Mouse (Mus musculus) cerebellum, adult 2 months (tissue): ENCODE data around the gene Gm45140. TPM values are rescaled to one million over a fixed set of nuclear protein-coding genes. Genes with fewer than 3 reads are reported as not detected.

Source experiments
- DNase-seq, 2 experiments: peaks; one replicate each; pipeline ENCODE4 v3.0.0; 2021
- H3K27ac ChIP-seq: fragments of 200-500 bp; 2 replicates; pipeline ENCODE4 v1.5.1; 2012; ENCODE audit warnings: low read length, control low read depth, inconsistent platforms; ENCODE audit not compliant: insufficient read depth
- H3K27me3 ChIP-seq: fragments of 200-500 bp; 2 replicates; pipeline ENCODE4 v1.6.1; 2012; ENCODE audit warnings: inconsistent platforms, mild to moderate bottlenecking, low read length, moderate library complexity; ENCODE audit not compliant: control insufficient read depth, insufficient read depth
- H3K4me1 ChIP-seq: fragments of 200-500 bp; 2 replicates; pipeline ENCODE4 v1.6.1; 2011; ENCODE audit warnings: low read length; ENCODE audit not compliant: control insufficient read depth, insufficient read depth
- H3K4me3 ChIP-seq: fragments of 200-500 bp; replicated peaks from 2 replicates; pipeline ENCODE3; 2011; ENCODE audit warnings: mild to moderate bottlenecking, low read depth, low read length, control low read depth; ENCODE audit not compliant: insufficient read depth
- CTCF ChIP-seq: fragments of 200-500 bp; IDR thresholded peaks from 2 replicates; pipeline ENCODE4 v1.5.1; 2011; ENCODE audit warnings: low read depth, mild to moderate bottlenecking, control low read depth, low read length, moderate library complexity, borderline replicate concordance; ENCODE audit not compliant: insufficient read depth
- POLR2A ChIP-seq: fragments of 200-500 bp; IDR thresholded peaks from 2 replicates; pipeline ENCODE4 v1.6.1; 2011; ENCODE audit warnings: low read length, control low read depth, borderline replicate concordance; ENCODE audit not compliant: insufficient read depth
- WGBS: fragments of 180-500 bp; shearing (Covaris S2); methylation state at CpG from one replicate; pipeline ENCODE4 v1.1.7; 2018; 5-methylcytosine and 5-hydroxymethylcytosine counted together
- polyA plus RNA-seq: library from polyadenylated mRNA; depleted of rRNA; stranded (reverse); fragments of >200 nt; gene quantifications from 2 replicates; pipeline ENCODE4 v1.2.3, GENCODE M21; 2012

Gene Gm45140
- polyA plus RNA-seq, 1 experiment = 5.7 TPM

DNA sequence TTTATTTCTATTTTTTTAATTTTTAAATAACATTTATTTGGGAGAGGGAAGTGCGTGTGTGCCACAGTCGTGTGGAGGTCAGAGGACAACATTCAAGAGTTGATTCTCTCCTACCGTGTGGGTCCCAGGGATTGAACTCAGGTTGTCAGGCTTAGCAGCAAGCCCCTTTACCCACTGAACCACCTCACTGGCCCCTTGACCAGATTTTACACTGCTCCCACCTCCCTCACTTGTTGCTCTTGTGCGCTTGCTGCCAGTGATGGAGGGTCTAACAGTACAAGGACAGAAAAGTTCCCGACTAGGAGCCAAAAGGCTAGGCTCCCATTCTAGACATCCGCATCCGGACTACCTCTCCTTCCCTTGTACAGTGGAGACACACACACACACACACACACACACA is 30.1 kb downstream of the Gm45140 start:
- Histone ChIP-seq H3K27ac (no peak overlapping the region), H3K4me3 (no peak overlapping the region), H3K27me3 (no peaks in the 10 kb centered on the region), H3K4me1 (peaks cover 21% of the 10 kb centered on the region)
- TF ChIP-seq POLR2A = no peak
- TF ChIP-seq CTCF = no peak
- no peak for DNase-seq
- 92% methylated on average over 7 of the region's 7 CpGs for WGBS

- Histone ChIP-seq H3K4me1 (peaks cover 20% of the 10 kb centered on the region), H3K4me3 (no peak overlapping the region), H3K27me3 (no peaks in the 10 kb centered on the region), H3K27ac (no peak overlapping the region)
- 91% methylated on average over 7 of the region's 7 CpGs for WGBS
- no peak for DNase-seq
- TF ChIP-seq CTCF (no peak), POLR2A (no peak)
These were observed 30.7 kb downstream of the Gm45140 start for GRCm38 (mm10) chr6:87804886-87805285.

DNA sequence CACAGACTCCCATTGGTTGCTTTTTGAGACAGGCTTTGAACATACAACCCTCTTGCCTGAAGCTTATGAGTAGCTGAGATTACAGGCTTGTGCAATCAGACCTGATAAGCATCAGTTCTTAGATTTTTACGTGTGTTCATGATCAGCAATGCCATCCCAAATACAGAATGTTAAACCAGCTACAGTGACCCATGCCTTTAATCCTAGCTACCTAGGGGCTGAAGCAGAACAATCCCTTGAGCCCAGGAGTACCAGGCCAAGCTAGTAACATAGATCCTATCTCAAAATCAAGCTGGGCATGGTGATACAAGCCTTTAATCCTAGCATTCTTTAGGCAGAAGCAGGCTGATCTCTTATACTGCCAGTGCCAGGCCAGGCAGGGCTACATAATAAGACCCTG is 31.6 kb downstream of the Gm45140 start:
- Histone ChIP-seq H3K4me3 (no peak overlapping the region), H3K4me1 (peaks cover 12% of the 10 kb centered on the region; the same call in 1 of the 2 replicates), H3K27me3 (no peaks in the 10 kb centered on the region), H3K27ac (no peak overlapping the region)
- no peak for TF ChIP-seq CTCF
- no peak for TF ChIP-seq POLR2A
- 87% methylated on average over 1 of the region's 1 CpGs for WGBS
- DNase-seq = no peak

DNA sequence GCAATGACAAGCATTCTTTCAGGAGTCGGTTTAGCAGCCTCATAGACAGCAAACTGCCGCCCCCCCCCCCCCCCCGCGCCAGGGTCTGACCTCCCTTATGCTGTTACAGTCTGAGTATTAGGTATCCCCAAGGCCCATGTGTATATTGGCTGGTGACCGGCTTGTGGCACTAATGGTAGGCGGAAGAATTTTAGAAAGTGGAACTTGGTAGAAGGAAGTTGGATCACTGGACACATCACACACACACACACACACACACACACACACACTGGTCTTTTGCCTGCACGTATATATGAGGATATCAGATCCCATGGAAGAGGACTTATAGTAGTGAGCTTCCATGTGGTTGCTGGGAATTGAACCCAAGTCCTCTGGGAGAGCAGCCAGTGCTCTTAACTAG is 33.1 kb downstream of the Gm45140 start:
- H3K27me3 ChIP-seq = no peaks in the 10 kb centered on the region
- peaks cover 16% of the 10 kb centered on the region for H3K4me1 ChIP-seq
- no peak for TF ChIP-seq POLR2A
- no peak for TF ChIP-seq CTCF
- DNase-seq = no peak
- WGBS = 91% methylated on average over 7 of the region's 7 CpGs
- no peak overlapping the region for H3K27ac ChIP-seq
- H3K4me3 ChIP-seq = no peak overlapping the region

GRCm38 (mm10) chr6:87799576-87799975 is 36.0 kb downstream of the Gm45140 start:
- TF ChIP-seq POLR2A (no peak), CTCF (no peak)
- no peaks in the 10 kb centered on the region for H3K27me3 ChIP-seq
- peaks cover 27% of the 10 kb centered on the region for H3K4me1 ChIP-seq
- 94% methylated on average over 6 of the region's 6 CpGs for WGBS
- no peak for DNase-seq
- no peak overlapping the region for H3K27ac ChIP-seq
- no peak overlapping the region for H3K4me3 ChIP-seq

GRCm38 (mm10) chr6:87797321-87797720 is 38.3 kb downstream of the Gm45140 start:
- peaks cover 45% of the 10 kb centered on the region for H3K4me1 ChIP-seq
- no peak for DNase-seq
- TF ChIP-seq CTCF = no peak
- TF ChIP-seq POLR2A = no peak
- H3K27ac ChIP-seq = no peak overlapping the region
- no peak overlapping the region for H3K4me3 ChIP-seq
- 61% methylated on average over 2 of the region's 2 CpGs for WGBS
- H3K27me3 ChIP-seq = no peaks in the 10 kb centered on the region

DNA sequence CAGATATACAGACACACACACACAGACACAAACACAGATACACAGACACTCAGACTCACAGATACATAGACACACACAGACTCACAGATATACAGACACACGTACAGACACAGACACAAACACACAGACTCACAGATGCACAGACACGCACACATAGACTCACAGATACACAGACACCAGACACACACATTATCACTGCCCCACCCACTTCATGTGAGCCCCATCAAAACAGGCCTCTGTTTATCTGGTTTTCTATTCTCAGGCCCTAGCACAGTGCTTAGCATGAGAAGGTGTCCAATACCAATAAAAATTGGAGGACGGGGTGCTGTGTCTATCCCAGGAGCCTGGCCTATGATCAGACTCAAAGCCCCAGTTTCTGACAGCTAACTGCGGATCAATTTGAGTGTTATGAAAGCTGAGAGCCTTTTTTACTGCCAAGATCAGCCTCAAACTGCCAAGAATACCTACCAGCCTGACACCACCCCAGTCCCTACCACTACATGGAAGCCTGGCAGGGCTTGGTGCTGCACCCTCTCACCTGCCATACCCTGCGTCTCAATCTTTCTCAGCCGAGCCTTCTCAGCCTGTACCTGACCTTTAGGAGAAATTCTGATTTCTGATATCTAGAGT is 39.2 kb downstream of the Gm45140 start:
- DNase-seq = peak in 1 of 2 experiments; percentile 13
- TF ChIP-seq CTCF = no peak
- TF ChIP-seq POLR2A = no peak
- peaks cover 50% of the 10 kb centered on the region for H3K4me1 ChIP-seq
- no peak overlapping the region for H3K4me3 ChIP-seq
- no peaks in the 10 kb centered on the region for H3K27me3 ChIP-seq
- WGBS = 63% methylated on average over 6 of the region's 6 CpGs
- H3K27ac ChIP-seq = no peak overlapping the region

DNA sequence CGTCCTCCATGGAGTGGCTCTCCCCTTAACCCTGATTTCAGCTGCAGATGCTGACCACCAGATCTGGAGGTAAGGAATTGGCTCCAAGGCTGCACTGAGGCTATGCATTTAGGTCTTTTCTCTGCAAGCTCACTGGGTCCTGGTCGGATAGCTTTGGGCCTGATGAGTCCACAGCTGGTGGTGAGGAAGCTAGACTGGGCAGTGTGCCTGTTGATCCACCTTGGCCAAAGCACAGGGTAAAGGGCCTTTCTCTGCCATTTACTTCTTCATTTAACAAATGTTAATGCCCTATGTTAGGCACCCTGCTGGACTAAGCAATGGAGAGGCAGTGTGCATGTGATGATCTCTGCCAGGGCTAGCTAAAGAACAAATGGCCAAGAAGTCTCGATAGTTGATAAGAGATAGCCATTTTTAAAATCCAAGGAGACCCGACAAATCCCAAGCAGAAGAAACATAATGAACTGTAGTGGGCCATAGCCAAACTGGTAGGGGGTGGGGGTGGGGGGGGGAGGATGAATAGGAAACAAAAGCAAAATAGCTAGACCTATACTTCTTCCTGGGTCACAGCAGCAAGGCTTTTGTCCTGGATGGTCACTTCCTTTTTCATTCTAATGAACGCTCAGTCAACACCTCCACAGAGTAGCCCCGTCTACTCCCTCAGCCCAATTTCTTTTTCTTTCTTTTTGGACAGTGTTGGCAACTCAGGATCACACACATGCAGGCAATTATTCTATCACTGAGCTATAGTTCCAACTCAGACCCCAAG is 40.0 kb downstream of the Gm45140 start:
- Histone ChIP-seq H3K27ac (no peak overlapping the region), H3K4me1 (peaks cover 53% of the 10 kb centered on the region), H3K27me3 (no peaks in the 10 kb centered on the region), H3K4me3 (no peak overlapping the region)
- TF ChIP-seq CTCF = no peak
- TF ChIP-seq POLR2A = no peak
- peak; percentile 66 to 79 for DNase-seq
- WGBS = 35% methylated on average over 6 of the region's 6 CpGs
